15 mouse cellular contexts compared by ENCODE assay signal in genomic region chr9:16485173-16485572, GRCm38 (mm10). TPM values are rescaled to one million over a fixed set of nuclear protein-coding genes. Genes with fewer than 3 reads are reported as not detected.
A peak's percentile ranks its signal among the peaks of the same experiment; 100 is the strongest.
DNase-seq lines count a peak whose midpoint lies in the region; ATAC-seq lines count a peak whose summit lies in the region.
"Had no signal": no experiment of that assay in that cellular context is flagged by ENCODE, and none has a peak within 500 bp of the region (broad histone marks: within the 10 kb centered on the region; RNA-seq: fewer than 3 reads in every experiment).

No protein-coding gene starts in this region.

- peak overlapping the region; percentile 22; the same call in 1 of the 2 replicates for H3K4me2 ChIP-seq in forebrain, embryonic 12.5 days
- H3K4me2 ChIP-seq in hindbrain, embryonic 12.5 days (replicated peaks): peak overlapping the region; percentile 15
- peak overlapping the region; percentile 26 for H3K4me2 ChIP-seq in midbrain, embryonic 14.5 days (ENCODE audit: low read length)
- H3K4me2 ChIP-seq in intestine, embryonic 16.5 days (ENCODE audit: low read depth, low read length): no peak overlapping the region
- H3K4me2 ChIP-seq: heart, embryonic 11.5 days; intestine, embryonic 15.5 days had no signal

- no peak overlapping the region; the same call in 1 of the 2 replicates for H3K4me3 ChIP-seq in forebrain, embryonic 10.5 days
- no peak overlapping the region for H3K4me3 ChIP-seq in forebrain, embryonic 12.5 days (replicated peaks)
- no peak overlapping the region; the same call in 1 of the 2 replicates for H3K4me3 ChIP-seq in hindbrain, embryonic 12.5 days
- H3K4me3 ChIP-seq in midbrain, embryonic 14.5 days (replicated peaks; ENCODE audit: low read depth, low read length): no peak overlapping the region
- no peak overlapping the region for H3K4me3 ChIP-seq in intestine, embryonic 16.5 days (ENCODE audit: low read length)
- H3K4me3 ChIP-seq: intestine, embryonic 15.5 days had no signal

- no peak; the same call in 1 of the 2 replicates for ATAC-seq in forebrain, embryonic 12.5 days (ENCODE audit: low FRiP score)
- peak; percentile 75; the same call in 1 of the 2 replicates for ATAC-seq in hindbrain, embryonic 12.5 days (ENCODE audit: low FRiP score)
- ATAC-seq in midbrain, embryonic 14.5 days (ENCODE audit: low FRiP score, low TSS enrichment): peak; percentile 49; the same call in 1 of the 2 replicates
- ATAC-seq in intestine, embryonic 16.5 days: no peak
- ATAC-seq: intestine, embryonic 15.5 days had no signal

- WGBS in forebrain, embryonic 10.5 days: 43% methylated on average over 4 of the region's 4 CpGs
- 12% methylated on average over 4 of the region's 4 CpGs for WGBS in forebrain, embryonic 12.5 days
- WGBS in hindbrain, embryonic 12.5 days: 27% methylated on average over 4 of the region's 4 CpGs
- WGBS in midbrain, embryonic 14.5 days: 15% methylated on average over 4 of the region's 4 CpGs
- 56% methylated on average over 4 of the region's 4 CpGs for WGBS in intestine, embryonic 16.5 days

- no peaks in the 10 kb centered on the region for H3K27me3 ChIP-seq in forebrain, embryonic 10.5 days (ENCODE audit: poor library complexity, severe bottlenecking)
- no peaks in the 10 kb centered on the region for H3K27me3 ChIP-seq in forebrain, embryonic 12.5 days
- H3K27me3 ChIP-seq in hindbrain, embryonic 12.5 days: no peaks in the 10 kb centered on the region
- no peaks in the 10 kb centered on the region for H3K27me3 ChIP-seq in midbrain, embryonic 14.5 days (ENCODE audit: control insufficient read depth, insufficient read depth, low read length)
- no peaks in the 10 kb centered on the region for H3K27me3 ChIP-seq in intestine, embryonic 16.5 days (replicated peaks; ENCODE audit: control insufficient read depth, insufficient read depth, low read length)
- H3K27me3 ChIP-seq: intestine, embryonic 15.5 days had no signal

- no peaks in the 10 kb centered on the region for H3K36me3 ChIP-seq in forebrain, embryonic 10.5 days (replicated peaks)
- H3K36me3 ChIP-seq in forebrain, embryonic 12.5 days (replicated peaks): no peaks in the 10 kb centered on the region
- H3K36me3 ChIP-seq in hindbrain, embryonic 12.5 days: no peaks in the 10 kb centered on the region
- no peaks in the 10 kb centered on the region for H3K36me3 ChIP-seq in midbrain, embryonic 14.5 days (ENCODE audit: control insufficient read depth, insufficient read depth, low read length)
- no peaks in the 10 kb centered on the region for H3K36me3 ChIP-seq in intestine, embryonic 16.5 days (ENCODE audit: control insufficient read depth, insufficient read depth, low read length)
- H3K36me3 ChIP-seq: intestine, embryonic 15.5 days had no signal

- no peak overlapping the region for H3K9ac ChIP-seq in forebrain, embryonic 12.5 days
- no peak overlapping the region for H3K9ac ChIP-seq in hindbrain, embryonic 12.5 days
- H3K9ac ChIP-seq in midbrain, embryonic 14.5 days (replicated peaks; ENCODE audit: low read length): no peak overlapping the region
- H3K9ac ChIP-seq in intestine, embryonic 16.5 days (ENCODE audit: low read depth, low read length): no peak overlapping the region
- H3K9ac ChIP-seq: intestine, embryonic 15.5 days had no signal

- H3K9me3 ChIP-seq in forebrain, embryonic 10.5 days: no peaks in the 10 kb centered on the region
- H3K9me3 ChIP-seq in forebrain, embryonic 12.5 days: no peaks in the 10 kb centered on the region
- no peaks in the 10 kb centered on the region for H3K9me3 ChIP-seq in hindbrain, embryonic 12.5 days (replicated peaks)
- H3K9me3 ChIP-seq in midbrain, embryonic 14.5 days (ENCODE audit: control insufficient read depth, low read length): no peaks in the 10 kb centered on the region
- H3K9me3 ChIP-seq in intestine, embryonic 16.5 days (ENCODE audit: control insufficient read depth, low read length): no peaks in the 10 kb centered on the region
- H3K9me3 ChIP-seq: intestine, embryonic 15.5 days had no signal

- H3K27ac ChIP-seq in forebrain, embryonic 10.5 days: peak overlapping the region; percentile 6; the same call in 1 of the 2 replicates
- H3K27ac ChIP-seq in forebrain, embryonic 12.5 days: peak overlapping the region; percentile 74
- H3K27ac ChIP-seq in hindbrain, embryonic 12.5 days: peak overlapping the region; percentile 79
- peak overlapping the region; percentile 67 for H3K27ac ChIP-seq in midbrain, embryonic 14.5 days (replicated peaks; ENCODE audit: low read depth, low read length)
- no peak overlapping the region for H3K27ac ChIP-seq in intestine, embryonic 16.5 days (ENCODE audit: low read length)
- H3K27ac ChIP-seq: intestine, embryonic 15.5 days; macrophage had no signal

- H3K4me1 ChIP-seq in forebrain, embryonic 10.5 days: peaks cover 39% of the 10 kb centered on the region
- peaks cover 39% of the 10 kb centered on the region for H3K4me1 ChIP-seq in forebrain, embryonic 12.5 days
- H3K4me1 ChIP-seq in hindbrain, embryonic 12.5 days: peaks cover 30% of the 10 kb centered on the region
- H3K4me1 ChIP-seq in midbrain, embryonic 14.5 days (ENCODE audit: control insufficient read depth, insufficient read depth, low read length): peaks cover 32% of the 10 kb centered on the region
- no peaks in the 10 kb centered on the region for H3K4me1 ChIP-seq in intestine, embryonic 16.5 days (ENCODE audit: control insufficient read depth, insufficient read depth, low read length)
- H3K4me1 ChIP-seq: intestine, embryonic 15.5 days had no signal

- no peak for DNase-seq in forebrain, embryonic 10.5 days (ENCODE audit: extremely low spot score, low spot score)
- DNase-seq in midbrain, embryonic 14.5 days: peak; percentile 57
- no peak for DNase-seq in urinary bladder, postnatal 14 days (ENCODE audit: low spot score)
- DNase-seq in lung, postnatal 36 days: no peak
- DNase-seq: gastrocnemius, postnatal 14 days; left cerebral cortex, postnatal 4 days; right cerebral cortex, postnatal 14 days; thymus, postnatal 14 days had no signal

RNA-seq across cellular contexts. Expression of gene Fat3, which starts 15.9 kb away (rescaled TPM):
- polyA plus RNA-seq in forebrain, embryonic 10.5 days (2016; fragmentation: Nextera tagmentation; extraction: Ambion mirVana): 3.6 and 5.2 TPM in 2 replicates
- polyA plus RNA-seq in forebrain, embryonic 12.5 days (2016; fragmentation: Nextera tagmentation; extraction: Ambion mirVana): 13.0 and 13.6 TPM in 2 replicates
- 11.6 and 12.2 TPM in 2 replicates for polyA plus RNA-seq in hindbrain, embryonic 12.5 days (2016; fragmentation: Nextera tagmentation; extraction: Ambion mirVana)
- 22.0 and 27.6 TPM in 2 replicates for polyA plus RNA-seq in midbrain, embryonic 14.5 days (2014; fragmentation: Nextera tagmentation; extraction: Ambion mirVana)
- 0.23 and 0.44 TPM in 2 replicates for polyA plus RNA-seq in intestine, embryonic 16.5 days (2015; fragmentation: Nextera tagmentation; extraction: Ambion mirVana)
- polyA plus RNA-seq: liver, adult 2 months had no signal

Comparison
In these comparisons a context has a peak if more than half of its experiments do, and no peak if none do; other contexts are left out.
1. ATAC-seq: peak in hindbrain, embryonic 12.5 days (single experiment) and midbrain, embryonic 14.5 days (single experiment); none in forebrain, embryonic 12.5 days (single experiment) and intestine, embryonic 16.5 days (single experiment).